ENCODE assay signal across 10 mouse cellular contexts in the genomic region with DNA sequence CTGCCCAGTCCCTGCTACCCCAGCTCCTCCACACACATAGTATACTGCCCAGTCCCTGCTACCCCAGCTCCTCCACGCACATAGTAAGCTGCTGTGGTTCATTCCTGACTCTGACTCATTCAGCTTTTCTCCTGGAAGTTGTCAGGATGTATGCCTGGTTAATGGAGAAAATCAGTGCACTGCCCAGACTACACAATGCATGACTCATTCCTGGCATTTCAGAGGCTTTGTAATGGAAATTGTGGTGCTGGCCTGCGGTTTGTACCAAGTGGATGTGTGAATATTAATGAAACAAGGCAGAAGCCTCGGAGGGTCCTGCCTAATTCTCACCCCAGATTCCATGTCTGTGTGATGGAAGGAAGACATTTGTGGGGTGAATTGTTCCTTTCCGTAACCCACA.
DNase-seq lines count a peak whose midpoint lies in the region; ATAC-seq lines count a peak whose summit lies in the region.
"Had no signal": no experiment of that assay in that cellular context is flagged by ENCODE, and none has a peak within 500 bp of the region (broad histone marks: within the 10 kb centered on the region; RNA-seq: fewer than 3 reads in every experiment).

No protein-coding gene starts in this region.

- H3K4me2 ChIP-seq in heart, embryonic 12.5 days, result no peak overlapping the region
- H3K4me2 ChIP-seq in midbrain, embryonic 15.5 days, result no peak overlapping the region

- H3K27ac ChIP-seq in heart, embryonic 12.5 days (ENCODE audit: poor library complexity, severe bottlenecking), result peak overlapping the region; percentile 10; the same call in 1 of the 2 replicates
- H3K27ac ChIP-seq in forebrain, embryonic 10.5 days, result peak overlapping the region; percentile 79
- no peak overlapping the region for H3K27ac ChIP-seq in midbrain, embryonic 15.5 days
- H3K27ac ChIP-seq: liver, embryonic 14.5 days had no signal

- H3K9ac ChIP-seq in heart, embryonic 12.5 days, result no peak overlapping the region
- H3K9ac ChIP-seq in midbrain, embryonic 15.5 days, result no peak overlapping the region
- H3K9ac ChIP-seq: liver, embryonic 14.5 days had no signal

- H3K9me3 ChIP-seq in heart, embryonic 12.5 days (replicated peaks), result no peaks in the 10 kb centered on the region
- H3K9me3 ChIP-seq in forebrain, embryonic 10.5 days, result no peaks in the 10 kb centered on the region
- H3K9me3 ChIP-seq in midbrain, embryonic 15.5 days, result no peaks in the 10 kb centered on the region

- H3K36me3 ChIP-seq in heart, embryonic 12.5 days, result no peaks in the 10 kb centered on the region
- no peaks in the 10 kb centered on the region for H3K36me3 ChIP-seq in forebrain, embryonic 10.5 days (replicated peaks)
- H3K36me3 ChIP-seq in midbrain, embryonic 15.5 days (replicated peaks), result no peaks in the 10 kb centered on the region

- WGBS in heart, embryonic 12.5 days, result 36% methylated on average over 4 of the region's 4 CpGs
- WGBS in forebrain, embryonic 10.5 days, result 35% methylated on average over 4 of the region's 4 CpGs
- WGBS in midbrain, embryonic 15.5 days, result 16% methylated on average over 4 of the region's 4 CpGs

- no peak for DNase-seq in heart, postnatal 14 days
- DNase-seq in Muller cell, postnatal 12 days (ENCODE audit: inconsistent ontology term), result peak; percentile 98
- peak; percentile 38 for DNase-seq in forebrain, embryonic 10.5 days (ENCODE audit: extremely low spot score, low spot score)
- no peak for DNase-seq in gastrocnemius, postnatal 10 days
- DNase-seq in kidney, postnatal 14 days, result no peak
- DNase-seq in spleen, postnatal 4 days (ENCODE audit: low spot score in 2 of 2), result no peak
- DNase-seq: cerebellum, postnatal 14 days had no signal

- no peaks in the 10 kb centered on the region for H3K27me3 ChIP-seq in heart, embryonic 12.5 days (replicated peaks)
- H3K27me3 ChIP-seq in forebrain, embryonic 10.5 days (ENCODE audit: poor library complexity, severe bottlenecking), result no peaks in the 10 kb centered on the region
- no peaks in the 10 kb centered on the region for H3K27me3 ChIP-seq in midbrain, embryonic 15.5 days (replicated peaks)

- intact Hi-C loops in heart, postnatal 14 days (cut with DNase I), result no loop called here

- peaks cover 50% of the 10 kb centered on the region for H3K4me1 ChIP-seq in heart, embryonic 12.5 days (replicated peaks)
- H3K4me1 ChIP-seq in forebrain, embryonic 10.5 days, result peaks cover 33% of the 10 kb centered on the region
- H3K4me1 ChIP-seq in midbrain, embryonic 15.5 days, result peaks cover 5% of the 10 kb centered on the region

- no peak overlapping the region for H3K4me3 ChIP-seq in heart, embryonic 12.5 days
- H3K4me3 ChIP-seq in forebrain, embryonic 10.5 days, result no peak overlapping the region; the same call in 1 of the 2 replicates
- no peak overlapping the region for H3K4me3 ChIP-seq in midbrain, embryonic 15.5 days

- no peak for ATAC-seq in heart, embryonic 12.5 days (ENCODE audit: insufficient number of reproducible peaks, low FRiP score)
- ATAC-seq in midbrain, embryonic 15.5 days (replicated peaks), result peak; percentile 75

Comparison
In these comparisons a context has a peak if more than half of its experiments do, and no peak if none do; other contexts are left out.
1. DNase-seq: peak in Muller cell, postnatal 12 days (single experiment) and forebrain, embryonic 10.5 days (single experiment); none in heart, postnatal 14 days (0 of 2), gastrocnemius, postnatal 10 days (single experiment), kidney, postnatal 14 days (single experiment) and spleen, postnatal 4 days (0 of 2).